Mouse (Mus musculus) macrophage (primary cell): ENCODE data around the gene Vav2. TPM values are rescaled to one million over a fixed set of nuclear protein-coding genes. Genes with fewer than 3 reads are reported as not detected.

ENCODE experiments used
- H3K27ac ChIP-seq: fragments of 350-480 bp; formaldehyde crosslinking; 2 replicates; pipeline ENCODE4 v1.9.0; 2021
- H3K36me3 ChIP-seq: fragments of 350-480 bp; formaldehyde crosslinking; 2 replicates; pipeline ENCODE4 v1.9.0; 2021; ENCODE audit errors: inconsistent target
- H3K4me3 ChIP-seq: fragments of 350-480 bp; formaldehyde crosslinking; 2 replicates; pipeline ENCODE4 v1.9.0; 2021; ENCODE audit errors: inconsistent target
- H3K79me2 ChIP-seq: fragments of 350-480 bp; formaldehyde crosslinking; 2 replicates; pipeline ENCODE4 v1.9.0; 2021; ENCODE audit errors: inconsistent target
- WGBS: methylation state at CpG from one replicate; pipeline ENCODE4 v1.1.7; 2026; ENCODE audit warnings: inconsistent platforms; ENCODE audit not compliant: missing documents; 5-methylcytosine and 5-hydroxymethylcytosine counted together
- polyA plus RNA-seq: library from polyadenylated mRNA; stranded (reverse); fragments of 250-400 nt; gene quantifications from 3 replicates; pipeline ENCODE4 v1.2.4, GENCODE M21; 2018; ENCODE audit warnings: inconsistent platforms

Gene Vav2
- polyA plus RNA-seq, 1 experiment from 2014 or later, result 24.0 TPM

GRCm38 (mm10) chr2:27294777-27295176 is 132.1 kb downstream of the Vav2 start:
- H3K27ac ChIP-seq, result no peak overlapping the region
- peaks cover 42% of the 10 kb centered on the region; the same call in 1 of the 2 replicates for H3K36me3 ChIP-seq
- no peaks in the 10 kb centered on the region for H3K79me2 ChIP-seq
- WGBS, result 93% methylated on average over 3 of the region's 3 CpGs
- no peak overlapping the region for H3K4me3 ChIP-seq

- 20% methylated on average over 3 of the region's 3 CpGs for WGBS
- H3K36me3 ChIP-seq, result peaks cover 48% of the 10 kb centered on the region
Observed at GRCm38 (mm10) chr2:27289019-27289418, 137.8 kb downstream of the Vav2 start.

GRCm38 (mm10) chr2:27286971-27287710 is 139.7 kb downstream of the Vav2 start:
- no peak overlapping the region for H3K4me3 ChIP-seq
- H3K27ac ChIP-seq, result no peak overlapping the region
- WGBS, result 86% methylated on average over 7 of the region's 7 CpGs
- no peaks in the 10 kb centered on the region for H3K79me2 ChIP-seq
- peaks cover 56% of the 10 kb centered on the region for H3K36me3 ChIP-seq

More at GRCm38 (mm10) chr2:27289019-27289418, 137.8 kb downstream of the Vav2 start:
- H3K79me2 ChIP-seq, result no peaks in the 10 kb centered on the region
- H3K27ac ChIP-seq, result no peak overlapping the region
- no peak overlapping the region for H3K4me3 ChIP-seq

- no peak overlapping the region for H3K27ac ChIP-seq
- WGBS, result 85% methylated on average over 7 of the region's 7 CpGs
- no peaks in the 10 kb centered on the region for H3K79me2 ChIP-seq
- H3K4me3 ChIP-seq, result no peak overlapping the region
- H3K36me3 ChIP-seq, result peaks cover 48% of the 10 kb centered on the region
Observed at GRCm38 (mm10) chr2:27284441-27284840, 142.4 kb downstream of the Vav2 start.

- H3K27ac ChIP-seq, result no peak overlapping the region
- H3K4me3 ChIP-seq, result no peak overlapping the region
- 94% methylated on average over 9 of the region's 9 CpGs for WGBS
- H3K79me2 ChIP-seq, result no peaks in the 10 kb centered on the region
- peaks cover 69% of the 10 kb centered on the region for H3K36me3 ChIP-seq
Observed at GRCm38 (mm10) chr2:27281771-27282170, 145.1 kb downstream of the Vav2 start.

- Histone ChIP-seq H3K27ac (no peak overlapping the region), H3K4me3 (no peak overlapping the region), H3K79me2 (no peaks in the 10 kb centered on the region), H3K36me3 (peaks cover 68% of the 10 kb centered on the region)
- 68% methylated on average over 13 of the region's 13 CpGs for WGBS
Observed at GRCm38 (mm10) chr2:27280920-27281611, 145.8 kb downstream of the Vav2 start.

- H3K27ac ChIP-seq, result no peak overlapping the region
- no peak overlapping the region for H3K4me3 ChIP-seq
- 94% methylated on average over 5 of the region's 7 CpGs for WGBS
- no peaks in the 10 kb centered on the region for H3K79me2 ChIP-seq
- peaks cover 76% of the 10 kb centered on the region for H3K36me3 ChIP-seq
Observed at GRCm38 (mm10) chr2:27278859-27279258, 148.0 kb downstream of the Vav2 start.

GRCm38 (mm10) chr2:27268325-27268724 is 158.5 kb downstream of the Vav2 start:
- Histone ChIP-seq H3K36me3 (peaks cover 67% of the 10 kb centered on the region), H3K4me3 (no peak overlapping the region), H3K27ac (no peak overlapping the region), H3K79me2 (no peaks in the 10 kb centered on the region)
- 60% methylated on average over 2 of the region's 2 CpGs for whole genome bisulfite sequencing

GRCm38 (mm10) chr2:27265819-27266218 is 161.0 kb downstream of the Vav2 start:
- H3K36me3 ChIP-seq, result peaks cover 56% of the 10 kb centered on the region
- no peak overlapping the region for H3K4me3 ChIP-seq
- H3K79me2 ChIP-seq, result no peaks in the 10 kb centered on the region
- H3K27ac ChIP-seq, result no peak overlapping the region
- WGBS, result 13% methylated on average over 3 of the region's 3 CpGs

- Histone ChIP-seq H3K4me3 (no peak overlapping the region), H3K36me3 (peaks cover 28% of the 10 kb centered on the region), H3K79me2 (no peaks in the 10 kb centered on the region), H3K27ac (no peak overlapping the region)
- 94% methylated on average over 4 of the region's 4 CpGs for whole genome bisulfite sequencing
Observed at GRCm38 (mm10) chr2:27262984-27263383, 163.8 kb downstream of the Vav2 start.

- Histone ChIP-seq H3K79me2 (no peaks in the 10 kb centered on the region), H3K36me3 (no peaks in the 10 kb centered on the region), H3K4me3 (no peak overlapping the region), H3K27ac (no peak overlapping the region)
Observed at GRCm38 (mm10) chr2:27251434-27251833, 175.4 kb downstream of the Vav2 start.

GRCm38 (mm10) chr2:27248211-27248610 is 178.6 kb downstream of the Vav2 start, which contains the start of gene Sardh:
Sardh (minus strand) TSS chr2:27248337.
- H3K4me3 ChIP-seq, result no peak within 1 kb of the TSS
- no peaks in the 10 kb centered on the region for H3K79me2 ChIP-seq
- H3K36me3 ChIP-seq, result no peaks in the 10 kb centered on the region
- H3K27ac ChIP-seq, result no peak within 1 kb of the TSS
- WGBS, result 75% methylated on average over 2 of the region's 2 CpGs

- no peaks in the 10 kb centered on the region for H3K79me2 ChIP-seq
- no peak overlapping the region for H3K4me3 ChIP-seq
- no peaks in the 10 kb centered on the region for H3K36me3 ChIP-seq
- no peak overlapping the region for H3K27ac ChIP-seq
- 46% methylated on average over 2 of the region's 2 CpGs for WGBS
Observed at GRCm38 (mm10) chr2:27247487-27247863, 179.4 kb downstream of the Vav2 start.

GRCm38 (mm10) chr2:27246712-27247486 is 179.9 kb downstream of the Vav2 start:
- H3K36me3 ChIP-seq, result no peaks in the 10 kb centered on the region
- no peak overlapping the region for H3K27ac ChIP-seq
- H3K79me2 ChIP-seq, result no peaks in the 10 kb centered on the region
- WGBS, result 33% methylated on average over 7 of the region's 7 CpGs
- H3K4me3 ChIP-seq, result no peak overlapping the region

- no peaks in the 10 kb centered on the region for H3K79me2 ChIP-seq
- no peaks in the 10 kb centered on the region for H3K36me3 ChIP-seq
- H3K4me3 ChIP-seq, result no peak overlapping the region
- WGBS, result 85% methylated on average over 7 of the region's 7 CpGs
- no peak overlapping the region for H3K27ac ChIP-seq
Observed at GRCm38 (mm10) chr2:27245947-27246346, 180.9 kb downstream of the Vav2 start.
